Mouse (Mus musculus) testis, adult 2 months (tissue): ENCODE results near the gene Pitpnm1. TPM values are rescaled to one million over a fixed set of nuclear protein-coding genes. Genes with fewer than 3 reads are reported as not detected.

Source experiments
- H3K27ac ChIP-seq: fragments of 200-500 bp; 2 replicates; pipeline ENCODE4 v1.5.1; 2012; ENCODE audit warnings: low read depth, low read length; ENCODE audit not compliant: control insufficient read depth, insufficient read depth
- H3K27me3 ChIP-seq: fragments of 200-500 bp; 2 replicates; pipeline ENCODE4 v1.6.1; 2012; ENCODE audit warnings: mild to moderate bottlenecking, low read length, moderate library complexity; ENCODE audit not compliant: control insufficient read depth, insufficient read depth
- H3K36me3 ChIP-seq: fragments of 200-500 bp; 2 replicates; pipeline ENCODE4 v1.6.1; 2012; ENCODE audit warnings: mild to moderate bottlenecking, low read length; ENCODE audit not compliant: control insufficient read depth, insufficient read depth
- H3K4me1 ChIP-seq: fragments of 200-500 bp; 2 replicates; pipeline ENCODE4 v1.6.1; 2012; ENCODE audit warnings: low read length; ENCODE audit not compliant: control insufficient read depth, insufficient read depth
- H3K4me3 ChIP-seq: fragments of 200-500 bp; 2 replicates; pipeline ENCODE4 v1.5.1; 2012; ENCODE audit warnings: low read depth, mild to moderate bottlenecking, low read length, moderate library complexity, mixed read lengths; ENCODE audit not compliant: control insufficient read depth
- CTCF ChIP-seq: fragments of 200-500 bp; IDR thresholded peaks from 2 replicates; pipeline ENCODE4 v1.5.1; 2012; ENCODE audit warnings: low read depth, mild to moderate bottlenecking, inconsistent platforms, low read length, moderate library complexity; ENCODE audit not compliant: control insufficient read depth, insufficient read depth, insufficient replicate concordance
- POLR2A ChIP-seq: fragments of 200-500 bp; IDR thresholded peaks from 2 replicates; pipeline ENCODE4 v1.6.1; 2012; ENCODE audit warnings: low read depth, mild to moderate bottlenecking, inconsistent platforms, low read length, moderate library complexity; ENCODE audit not compliant: control insufficient read depth
- polyA plus RNA-seq: library from polyadenylated mRNA; depleted of rRNA; stranded (reverse); fragments of >200 nt; gene quantifications from 2 replicates; pipeline ENCODE4 v1.2.3, GENCODE M21; 2012

The Pitpnm1 gene
- polyA plus RNA-seq, 1 experiment = 31.9 TPM

- no peaks in the 10 kb centered on the region for H3K27me3 ChIP-seq
- no peak overlapping the region for H3K4me3 ChIP-seq
- TF ChIP-seq POLR2A (no peak), CTCF (no peak)
- no peaks in the 10 kb centered on the region for H3K36me3 ChIP-seq
- peaks cover 35% of the 10 kb centered on the region for H3K4me1 ChIP-seq
- no peak overlapping the region for H3K27ac ChIP-seq
Measured at GRCm38 (mm10) chr19:4102626-4103025, 2.8 kb downstream of the Pitpnm1 start.

GRCm38 (mm10) chr19:4103294-4103693, 3.5 kb downstream of the Pitpnm1 start:
- H3K4me1 ChIP-seq = peaks cover 29% of the 10 kb centered on the region
- TF ChIP-seq CTCF (no peak), POLR2A (no peak)
- no peaks in the 10 kb centered on the region for H3K36me3 ChIP-seq
- H3K27me3 ChIP-seq = no peaks in the 10 kb centered on the region
- no peak overlapping the region for H3K4me3 ChIP-seq
- no peak overlapping the region for H3K27ac ChIP-seq

- no peaks in the 10 kb centered on the region for H3K36me3 ChIP-seq
- H3K4me3 ChIP-seq = no peak overlapping the region
- H3K4me1 ChIP-seq = peaks cover 24% of the 10 kb centered on the region
- no peaks in the 10 kb centered on the region for H3K27me3 ChIP-seq
- no peak overlapping the region for H3K27ac ChIP-seq
- TF ChIP-seq POLR2A (no peak), CTCF (no peak)
Measured at GRCm38 (mm10) chr19:4103792-4104191, 4.0 kb downstream of the Pitpnm1 start.

GRCm38 (mm10) chr19:4104675-4105194, 4.9 kb downstream of the Pitpnm1 start:
- Histone ChIP-seq H3K27me3 (no peaks in the 10 kb centered on the region), H3K36me3 (no peaks in the 10 kb centered on the region), H3K27ac (no peak overlapping the region), H3K4me1 (peaks cover 19% of the 10 kb centered on the region), H3K4me3 (no peak overlapping the region)
- TF ChIP-seq POLR2A = no peak
- TF ChIP-seq CTCF = no peak

GRCm38 (mm10) chr19:4106654-4107053, 6.9 kb downstream of the Pitpnm1 start:
- Histone ChIP-seq H3K4me3 (no peak overlapping the region), H3K27me3 (no peaks in the 10 kb centered on the region), H3K27ac (no peak overlapping the region), H3K36me3 (no peaks in the 10 kb centered on the region), H3K4me1 (peaks cover 1% of the 10 kb centered on the region; the same call in 1 of the 2 replicates)
- TF ChIP-seq POLR2A (no peak), CTCF (no peak)

GRCm38 (mm10) chr19:4108535-4108934, 8.7 kb downstream of the Pitpnm1 start:
- no peaks in the 10 kb centered on the region for H3K4me1 ChIP-seq
- H3K27ac ChIP-seq = no peak overlapping the region
- no peaks in the 10 kb centered on the region for H3K36me3 ChIP-seq
- H3K4me3 ChIP-seq = no peak overlapping the region
- TF ChIP-seq CTCF (no peak), POLR2A (no peak)
- no peaks in the 10 kb centered on the region for H3K27me3 ChIP-seq

GRCm38 (mm10) chr19:4112063-4112960, 12.5 kb downstream of the Pitpnm1 start:
- no peak overlapping the region for H3K4me3 ChIP-seq
- no peak overlapping the region for H3K27ac ChIP-seq
- H3K27me3 ChIP-seq = no peaks in the 10 kb centered on the region
- no peaks in the 10 kb centered on the region for H3K36me3 ChIP-seq
- TF ChIP-seq POLR2A (no peak), CTCF (no peak)
- H3K4me1 ChIP-seq = no peaks in the 10 kb centered on the region
